Mouse (Mus musculus): ENCODE data around the gene Tnik. TPM values are rescaled to one million over a fixed set of nuclear protein-coding genes. Genes with fewer than 3 reads are reported as not detected.

Tnik gene
- polyA plus RNA-seq, 1 experiment from 2014 or later, result 1.6 TPM

Small RNA genes lying within 50 kb of the gene (microRNA-seq; reads per million reads assigned to microRNA genes)
- not detected for gene Mir466q

Measured in liver, embryonic 16.5 days (tissue).